Mouse (Mus musculus): ENCODE measurements around the gene Ube2i. TPM values are rescaled to one million over a fixed set of nuclear protein-coding genes. Genes with fewer than 3 reads are reported as not detected.
A peak's percentile ranks its signal among the peaks of the same experiment; 100 is the strongest.
"Not testable (repeated sequence)": the region's sequence is repeated elsewhere in the genome, so short reads cannot be mapped to it uniquely, and the experiment has no call there.

Ube2i gene
- total RNA-seq, 2 experiments from 2014 or later, result 243 to 245 TPM

DNA sequence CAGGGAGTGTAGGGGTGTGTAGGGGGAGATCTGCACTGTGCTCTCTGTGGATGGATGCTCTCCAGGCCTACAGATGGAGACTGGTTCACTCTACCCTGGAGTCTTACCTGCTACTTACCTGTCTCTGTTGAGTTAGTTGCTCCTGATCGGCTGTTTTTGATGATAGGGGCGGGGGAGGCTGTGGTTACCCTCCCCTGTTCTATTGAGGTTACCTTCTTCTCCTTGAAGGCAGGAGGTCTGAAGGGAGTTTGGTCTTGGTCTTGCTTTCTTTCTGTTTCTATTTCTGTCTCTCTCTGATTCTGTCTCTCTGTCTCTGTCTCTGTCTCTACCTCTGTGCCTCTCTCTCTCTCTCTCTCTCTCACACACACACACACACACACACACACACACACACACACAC lies 19.3 kb downstream of the Ube2i start:
- no peak for DNase-seq (ENCODE audit: low spot score in 2 of 2)

DNA sequence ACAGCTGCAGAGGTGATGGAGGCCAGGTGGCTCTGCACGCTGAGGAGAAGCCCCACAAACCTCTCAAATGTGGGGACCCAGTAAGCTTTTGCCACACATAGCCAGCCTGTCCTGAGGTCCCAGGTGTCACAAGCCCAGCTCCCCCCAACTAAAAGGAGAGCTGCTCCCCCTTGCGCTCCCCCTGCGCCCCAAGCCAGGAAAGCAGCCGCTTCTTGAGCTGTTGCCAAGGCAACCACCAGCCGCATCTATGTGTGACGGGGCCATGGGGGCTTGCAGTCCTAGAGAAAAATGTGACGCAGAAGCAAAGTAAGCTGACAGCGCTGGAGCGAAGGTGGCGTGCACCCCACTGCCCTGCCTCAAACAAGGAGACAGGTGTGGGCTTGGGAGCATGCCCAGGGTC lies 20.7 kb downstream of the Ube2i start:
- peak in 1 of 2 experiments; percentile 58 for DNase-seq (ENCODE audit: low spot score in 2 of 2)

GRCm38 (mm10) chr17:25252643-25253042 lies 21.8 kb downstream of the Ube2i start:
- no peak for DNase-seq (ENCODE audit: low spot score in 2 of 2)

DNA sequence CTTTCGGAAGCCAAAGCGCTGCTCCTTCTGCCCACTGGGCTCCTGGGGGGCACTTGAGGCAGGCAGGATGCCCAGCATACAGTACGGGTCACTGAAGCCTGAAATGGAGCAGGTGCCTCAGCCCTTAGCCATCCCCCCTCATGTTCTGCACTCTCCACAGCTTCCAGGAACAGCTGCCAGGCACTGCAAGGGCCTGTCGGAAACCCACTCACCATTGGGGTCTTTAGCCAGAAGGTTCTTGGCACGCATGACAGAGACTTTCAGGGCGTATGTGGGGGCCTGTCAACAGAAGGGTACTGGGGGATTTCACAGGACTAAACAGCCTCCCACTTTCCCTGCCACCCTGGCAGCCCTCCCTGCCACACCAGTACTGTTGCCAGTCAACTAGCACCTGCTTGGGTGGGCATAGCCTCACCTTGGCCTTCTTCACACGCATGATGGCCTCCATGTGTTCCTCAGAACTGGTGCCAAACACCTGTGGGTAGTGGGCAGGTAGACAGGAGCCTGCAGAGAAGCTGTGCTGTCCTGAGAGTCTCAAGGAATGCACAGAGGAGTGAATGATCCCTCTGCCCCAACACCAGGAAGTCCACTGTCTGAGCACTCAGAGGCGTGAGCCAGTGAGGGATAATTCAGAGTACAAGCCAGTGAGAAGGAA lies 24.1 kb downstream of the Ube2i start:
- DNase-seq (ENCODE audit: low spot score in 2 of 2), result no peak

DNA sequence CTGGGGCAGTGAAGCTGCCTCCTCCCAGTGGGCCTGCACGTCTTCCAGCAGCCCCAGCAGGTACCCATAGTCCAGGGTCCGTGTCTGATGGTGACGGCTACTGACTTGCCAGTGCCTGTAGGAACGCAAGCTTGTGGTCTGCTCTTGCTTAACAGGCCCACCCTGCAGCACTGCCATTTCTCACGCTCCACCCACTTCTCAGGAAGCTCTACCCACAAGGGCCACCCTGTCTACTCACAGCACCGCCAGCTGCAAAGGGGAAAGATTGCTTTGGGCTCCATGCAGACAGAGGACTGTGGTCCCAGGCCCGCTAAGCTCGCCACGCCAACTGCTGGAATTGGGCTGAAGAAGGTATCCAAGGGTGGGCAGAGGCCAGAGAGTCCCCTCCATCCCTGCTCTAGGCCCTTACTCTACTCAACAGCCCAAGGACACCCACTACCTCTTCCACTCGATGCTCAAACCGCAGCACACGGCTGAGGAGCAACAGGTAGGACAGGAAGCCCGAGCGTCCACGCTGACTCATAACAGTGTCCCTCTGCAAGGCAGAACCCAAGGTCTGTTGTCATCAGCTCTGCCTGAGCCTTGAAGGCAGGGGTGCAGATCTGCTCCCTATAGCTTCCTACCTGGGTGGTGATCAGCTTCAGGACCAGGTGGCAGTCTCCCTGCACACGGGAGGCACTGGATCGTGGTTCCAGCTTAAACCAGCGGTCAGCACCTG lies 26.2 kb downstream of the Ube2i start:
- DNase-seq (ENCODE audit: low spot score in 2 of 2), result no peak

GRCm38 (mm10) chr17:25244239-25244638 lies 30.2 kb downstream of the Ube2i start:
- DNase-seq (ENCODE audit: low spot score in 2 of 2), result no peak

DNA sequence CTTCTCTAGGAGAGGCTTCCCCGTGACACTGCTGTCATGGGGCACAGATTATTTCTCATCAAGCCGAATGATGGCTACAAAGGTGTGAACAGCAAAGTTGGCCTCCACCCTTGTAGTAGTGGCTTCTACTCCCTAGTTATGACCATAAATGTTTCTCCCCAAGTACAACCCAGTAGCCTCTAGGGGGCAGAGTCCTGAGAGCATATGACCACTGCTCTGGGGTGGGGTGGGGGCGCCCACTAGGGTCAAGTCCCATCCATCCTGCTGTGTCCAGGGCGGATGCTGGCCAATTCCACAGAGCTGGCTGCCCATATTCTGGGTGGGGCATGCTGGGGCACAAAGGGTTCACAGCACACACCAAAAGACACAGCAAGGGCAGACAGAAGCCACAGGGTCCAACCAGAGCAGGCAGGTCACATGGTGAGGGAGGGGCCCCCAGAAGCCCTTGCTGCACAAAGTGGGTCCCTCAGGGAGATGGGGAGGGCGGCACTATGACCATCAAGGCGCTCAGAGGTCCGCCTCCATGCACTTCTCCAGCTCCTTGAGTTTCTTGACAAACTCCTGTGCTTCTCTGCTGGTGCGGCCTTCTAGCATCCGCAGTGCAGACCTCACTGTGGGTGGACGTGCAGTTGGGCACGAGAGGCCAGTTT lies 31.2 kb downstream of the Ube2i start:
- no peak for DNase-seq (ENCODE audit: low spot score in 2 of 2)

DNA sequence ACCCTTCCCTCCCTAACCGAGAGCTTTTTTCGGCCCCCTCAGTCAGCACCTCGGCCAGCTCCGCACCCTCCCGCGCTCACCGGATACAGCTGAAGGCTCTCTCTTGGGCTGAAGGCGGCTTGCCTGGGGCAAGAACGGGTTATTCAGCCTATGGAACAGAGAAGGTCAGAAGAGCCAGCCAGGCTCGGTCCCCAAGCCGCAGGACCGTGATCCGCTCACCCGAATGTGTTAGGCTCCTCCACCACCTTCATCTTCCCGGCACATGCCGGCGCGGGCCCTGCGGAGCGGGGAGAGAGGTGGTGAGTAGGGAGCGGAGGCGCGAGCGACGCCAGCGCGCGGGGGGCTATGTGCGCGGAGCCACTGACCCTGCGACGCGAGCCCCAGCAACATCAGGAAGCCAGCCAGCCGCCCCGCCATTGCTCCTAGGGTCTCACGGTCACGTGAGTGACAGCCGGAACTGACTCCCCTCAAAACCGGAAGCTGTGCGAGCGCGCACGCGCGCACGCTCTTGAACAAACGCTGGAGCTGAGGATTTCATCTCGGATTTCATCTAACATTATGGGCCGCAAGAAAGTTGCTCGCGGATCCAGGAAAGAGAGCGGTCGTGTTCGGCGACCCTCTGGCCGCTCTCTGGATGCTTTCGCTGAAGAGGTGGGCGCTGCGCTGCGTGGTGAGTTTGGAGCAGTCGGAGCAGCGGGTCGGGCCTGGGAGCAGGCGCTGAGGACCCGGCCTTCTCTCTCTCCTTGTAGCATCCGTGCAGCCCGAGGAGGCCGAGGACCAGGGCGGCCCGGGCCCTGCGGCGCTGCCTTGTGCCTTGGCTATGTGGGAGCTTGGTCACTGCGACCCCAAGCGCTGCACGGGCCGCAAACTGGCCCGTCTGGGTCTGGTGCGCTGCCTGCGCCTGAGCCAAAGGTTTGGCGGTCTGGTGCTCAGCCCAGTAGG lies 34.5 kb downstream of the Ube2i start, which contains the start of the genes Gnptg and Tsr3:
Gene Gnptg (minus strand): TSS at position 430 of the 942 bp plus-strand sequence.
Gene Tsr3 (plus strand): TSS at position 476 of the 942 bp plus-strand sequence.
- peak; percentile 77 to 88 for DNase-seq (ENCODE audit: low spot score in 2 of 2)

GRCm38 (mm10) chr17:25235635-25236034 lies 38.8 kb downstream of the Ube2i start:
- no peak for DNase-seq (ENCODE audit: low spot score in 2 of 2)

DNA sequence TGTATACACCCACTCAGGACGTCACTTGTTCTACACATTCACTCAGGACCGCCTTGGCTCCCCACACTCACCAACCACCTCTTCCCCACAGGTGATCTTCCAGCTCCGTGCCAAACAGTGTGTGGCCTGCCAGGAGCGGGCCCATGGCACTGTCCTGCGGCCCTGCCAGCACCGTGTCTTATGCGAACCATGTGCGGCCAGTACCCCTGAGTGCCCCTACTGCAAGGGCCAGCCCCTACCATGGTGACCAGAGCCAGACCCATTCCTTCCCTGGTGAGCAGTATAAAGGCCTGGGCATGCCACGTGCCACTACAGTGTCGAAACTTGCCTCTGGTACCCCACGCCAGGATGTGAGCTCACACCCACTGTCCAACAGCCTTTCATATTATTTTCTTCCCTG lies 42.8 kb downstream of the Ube2i start:
- DNase-seq (ENCODE audit: low spot score in 2 of 2), result not testable (repeated sequence)

DNA sequence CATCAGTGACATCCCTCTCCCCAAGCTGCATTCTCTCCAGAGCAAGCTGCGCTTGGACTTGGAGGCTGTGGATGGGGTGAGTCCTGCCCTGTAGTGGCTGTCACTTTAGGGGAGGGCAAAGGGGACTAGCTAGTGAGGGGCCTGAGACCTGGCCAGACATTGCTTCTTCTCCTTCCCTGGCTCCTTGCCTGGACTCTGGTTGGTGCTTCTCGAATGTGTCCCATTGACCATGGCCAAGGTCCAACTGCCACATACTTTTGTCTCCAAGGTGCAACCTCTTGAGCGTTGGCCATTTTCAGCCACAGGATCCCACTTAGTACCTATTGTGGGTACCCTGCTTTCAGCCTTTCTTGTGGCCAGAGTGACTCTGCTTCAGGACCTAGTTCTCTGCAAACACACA lies 43.7 kb downstream of the Ube2i start:
- DNase-seq (ENCODE audit: low spot score in 2 of 2), result no peak

GRCm38 (mm10) chr17:25230014-25230655 lies 44.3 kb downstream of the Ube2i start:
- not testable (repeated sequence) for DNase-seq (ENCODE audit: low spot score in 2 of 2)

GRCm38 (mm10) chr17:25227991-25228390 lies 46.4 kb downstream of the Ube2i start:
- no peak for DNase-seq (ENCODE audit: low spot score in 2 of 2)

DNA sequence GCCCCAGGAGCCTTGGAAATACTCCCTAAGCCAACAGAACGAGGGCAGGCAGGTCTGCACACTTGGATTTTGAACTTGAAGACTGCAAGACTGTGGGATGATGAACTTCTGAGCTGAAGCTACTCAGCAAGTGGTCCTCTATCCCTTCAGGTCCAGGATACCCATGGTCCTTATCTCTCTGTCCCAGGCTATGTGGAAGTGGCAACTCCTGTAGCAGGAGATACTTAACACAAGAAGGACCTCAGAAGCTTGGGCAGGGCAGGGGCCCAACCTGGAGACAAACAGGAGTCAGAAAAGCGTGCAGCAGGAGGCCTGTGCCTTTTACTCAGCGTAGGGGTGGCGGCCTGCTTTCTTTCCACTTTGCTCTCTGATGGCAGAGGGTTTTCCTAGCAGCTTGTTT lies 48.8 kb downstream of the Ube2i start:
- DNase-seq (ENCODE audit: low spot score in 2 of 2), result no peak

GRCm38 (mm10) chr17:25224586-25225222 lies 49.7 kb downstream of the Ube2i start:
- DNase-seq (ENCODE audit: low spot score in 2 of 2), result no peak

DNA sequence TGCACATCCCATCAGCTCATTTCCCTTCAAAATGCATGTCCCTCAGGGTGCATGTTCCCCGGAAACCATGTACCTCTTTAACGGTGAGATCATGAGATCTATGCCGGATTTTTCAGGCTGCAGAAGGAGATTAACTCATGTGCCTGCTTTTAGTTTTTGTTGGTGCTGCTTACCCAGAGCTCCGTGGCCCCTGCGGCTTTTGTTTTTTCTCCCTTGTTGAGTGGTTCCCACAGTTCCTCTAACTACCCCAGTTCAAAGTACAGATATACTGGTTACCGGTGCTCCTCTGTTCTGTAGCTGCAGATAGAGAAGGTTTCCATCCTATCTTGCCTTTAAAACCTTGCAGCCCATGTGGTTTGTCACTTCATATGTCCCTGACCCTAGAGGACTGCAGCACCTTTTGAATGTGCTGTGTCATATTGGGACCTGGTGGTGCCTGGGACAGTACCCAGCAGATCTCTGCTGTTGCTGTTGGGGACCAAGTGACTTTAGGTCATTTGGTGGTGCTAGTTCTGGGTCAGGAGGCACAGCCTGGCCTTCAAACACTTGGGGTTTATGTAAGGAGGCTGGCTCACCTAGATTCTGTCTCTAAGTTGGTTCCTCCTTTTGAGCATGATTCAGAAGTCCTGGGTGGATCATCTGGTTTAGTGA lies 51.3 kb downstream of the Ube2i start:
- no peak for DNase-seq (ENCODE audit: low spot score in 2 of 2)

DNA sequence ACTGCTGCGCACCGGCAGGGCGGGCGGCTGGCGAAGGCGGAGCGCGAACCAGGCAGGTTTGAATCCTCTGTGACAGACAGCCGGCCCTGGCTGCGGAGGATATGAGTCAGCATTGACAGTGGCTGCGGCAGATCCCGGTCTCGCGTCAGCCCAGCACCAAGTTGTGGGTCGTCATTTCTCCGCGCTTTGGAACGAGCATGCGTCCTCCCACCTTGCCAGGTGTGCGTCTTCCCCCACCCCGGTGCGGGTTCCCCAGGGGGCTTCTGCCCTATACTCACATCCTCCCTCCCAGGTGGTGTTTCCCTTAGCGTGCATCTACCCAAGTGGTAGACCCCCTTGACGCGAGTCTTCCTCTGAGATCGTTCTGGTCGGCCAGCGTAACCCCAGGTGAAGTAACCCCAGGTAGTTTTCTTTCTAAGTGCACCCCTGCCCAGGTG lies 51.9 kb downstream of the Ube2i start:
- peak in 1 of 2 experiments; percentile 44 for DNase-seq (ENCODE audit: low spot score in 2 of 2)

DNA sequence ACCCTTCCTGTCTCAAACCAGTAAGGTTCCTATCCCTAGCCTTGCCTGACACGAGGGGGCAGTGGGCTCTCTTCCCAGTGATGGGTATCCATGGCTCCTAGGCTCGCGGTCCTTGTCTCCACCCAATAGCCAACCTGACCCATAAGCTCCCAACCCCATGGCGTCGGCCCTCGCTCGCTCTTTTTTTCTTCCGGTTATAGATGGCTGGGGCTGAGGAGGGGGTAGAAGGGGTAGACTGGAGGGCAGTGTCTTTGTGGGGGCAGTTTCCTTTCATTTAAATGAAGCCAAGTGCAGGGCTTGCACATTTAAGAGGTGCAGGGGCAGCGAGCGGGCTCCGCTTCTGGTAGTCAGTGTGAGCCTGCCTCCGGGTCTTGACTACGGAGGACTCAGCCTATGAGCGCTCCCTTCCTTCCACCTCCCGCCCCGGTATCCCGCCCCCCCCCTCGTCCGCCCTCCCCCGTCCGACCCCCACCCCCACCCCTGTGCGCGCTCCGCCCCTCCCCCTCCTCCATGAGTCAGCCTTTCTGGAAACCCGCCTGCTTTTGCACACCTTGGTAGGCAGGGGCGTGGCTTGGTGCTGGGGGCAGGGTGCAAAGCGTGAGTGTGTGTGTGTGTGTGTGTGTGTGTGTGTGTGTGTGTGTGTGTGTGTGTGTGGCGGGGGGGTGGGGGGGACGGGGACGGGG lies 52.5 kb downstream of the Ube2i start:
- DNase-seq (ENCODE audit: low spot score in 2 of 2), result no peak

DNA sequence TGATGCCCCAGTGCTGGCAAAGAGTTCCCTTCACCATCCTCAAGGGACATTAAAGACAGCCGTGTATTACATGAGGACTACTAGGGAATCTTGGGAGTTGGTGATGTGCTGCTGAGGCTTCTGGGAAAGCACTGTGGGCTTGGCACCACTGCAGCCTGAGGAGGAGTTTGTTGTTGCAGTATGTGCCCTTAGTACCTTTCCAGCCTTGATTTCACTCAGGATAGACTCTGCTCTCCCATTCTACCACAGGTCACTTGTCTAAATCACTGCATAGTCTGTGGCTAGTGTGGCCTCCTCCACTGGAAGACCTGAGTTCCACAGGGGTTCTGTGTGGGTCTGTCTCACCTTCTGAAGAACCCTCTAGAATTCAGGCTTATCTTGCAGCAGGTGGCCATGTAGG lies 53.7 kb downstream of the Ube2i start:
- no peak for DNase-seq (ENCODE audit: low spot score in 2 of 2)

All from layer of hippocampus, adult 18-20 months (tissue).